Mouse (Mus musculus) neural tube, embryonic 12.5 days (tissue): Measurements from ENCODE around the gene Zbtb20. TPM values are rescaled to one million over a fixed set of nuclear protein-coding genes. Genes with fewer than 3 reads are reported as not detected.

Source experiments
- ATAC-seq: fragments of 200-750 bp; cut with Nextera tagmentation; 2 replicates; pipeline ENCODE4 v1.8.0; 2017; ENCODE audit warnings: low read depth, mild to moderate bottlenecking, moderate TSS enrichment, moderate library complexity; ENCODE audit not compliant: low FRiP score
- H3K27ac ChIP-seq: fragments of 300-500 bp; sonication (generic); 2 replicates; pipeline ENCODE4 v1.5.1; 2016
- H3K27me3 ChIP-seq: fragments of 300-500 bp; sonication (generic); replicated peaks from 2 replicates; pipeline ENCODE4 v1.6.1; 2016; ENCODE audit warnings: mild to moderate bottlenecking
- H3K36me3 ChIP-seq: fragments of 300-500 bp; sonication (generic); 2 replicates; pipeline ENCODE4 v1.6.1; 2016; ENCODE audit warnings: mild to moderate bottlenecking
- H3K4me1 ChIP-seq: fragments of 300-500 bp; sonication (generic); 2 replicates; pipeline ENCODE4 v1.6.1; 2016
- H3K4me2 ChIP-seq: fragments of 300-500 bp; sonication (generic); replicated peaks from 2 replicates; pipeline ENCODE4 v1.6.1; 2016; ENCODE audit warnings: mild to moderate bottlenecking
- H3K4me3 ChIP-seq: fragments of 300-500 bp; sonication (generic); 2 replicates; pipeline ENCODE4 v1.5.1; 2016
- H3K9ac ChIP-seq: fragments of 300-500 bp; sonication (generic); 2 replicates; pipeline ENCODE4 v1.6.1; 2016; ENCODE audit warnings: mild to moderate bottlenecking
- H3K9me3 ChIP-seq: fragments of 300-500 bp; sonication (generic); 2 replicates; pipeline ENCODE4 v1.6.1; 2016; ENCODE audit warnings: mild to moderate bottlenecking
- WGBS: fragments of 180-500 bp; shearing (Covaris S2); methylation state at CpG from one replicate; pipeline ENCODE4 v1.1.7; 2016; 5-methylcytosine and 5-hydroxymethylcytosine counted together
- polyA plus RNA-seq: library from polyadenylated mRNA; unstranded; fragments of >200 nt; fragmentation: Nextera tagmentation; extraction: Ambion mirVana; gene quantifications from 2 replicates; pipeline ENCODE4 v1.2.1, GENCODE M21; 2016

Gene Zbtb20
- polyA plus RNA-seq, 1 experiment from 2014 or later = 65.2 TPM

DNA sequence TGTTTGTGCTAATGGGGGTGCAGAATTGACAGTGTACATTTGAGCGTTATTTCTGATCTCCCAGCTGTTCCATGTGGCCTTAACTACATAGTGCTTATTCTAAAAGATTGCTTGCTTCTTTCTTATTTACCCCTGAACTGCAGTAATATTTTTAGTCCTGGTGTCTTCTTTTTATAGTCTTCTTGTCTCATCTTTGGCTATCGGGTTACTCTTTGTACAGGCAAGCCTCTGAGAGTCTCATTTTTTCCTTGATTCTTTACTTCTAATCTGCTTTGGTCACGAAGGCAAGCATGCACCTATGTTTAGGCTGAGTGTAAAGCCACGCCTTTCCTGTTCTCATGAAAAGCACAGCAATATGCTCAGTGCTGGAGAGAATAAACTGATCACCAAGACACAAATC is 608.7 kb downstream of the Zbtb20 start:
- no peaks in the 10 kb centered on the region for H3K36me3 ChIP-seq
- no peaks in the 10 kb centered on the region for H3K4me1 ChIP-seq
- H3K9ac ChIP-seq = no peak overlapping the region
- H3K9me3 ChIP-seq = no peaks in the 10 kb centered on the region
- no peak overlapping the region for H3K27ac ChIP-seq
- H3K27me3 ChIP-seq = no peaks in the 10 kb centered on the region
- WGBS = 89% methylated on average over 4 of the region's 4 CpGs
- no peak overlapping the region for H3K4me3 ChIP-seq
- no peak overlapping the region for H3K4me2 ChIP-seq
- no peak for ATAC-seq

- no peaks in the 10 kb centered on the region for H3K27me3 ChIP-seq
- no peak overlapping the region for H3K4me3 ChIP-seq
- H3K27ac ChIP-seq = no peak overlapping the region
- ATAC-seq = no peak
- no peaks in the 10 kb centered on the region for H3K9me3 ChIP-seq
- WGBS = 88% methylated on average over 3 of the region's 3 CpGs
- no peak overlapping the region for H3K4me2 ChIP-seq
- H3K4me1 ChIP-seq = no peaks in the 10 kb centered on the region
- H3K36me3 ChIP-seq = no peaks in the 10 kb centered on the region
- H3K9ac ChIP-seq = no peak overlapping the region
Measured at GRCm38 (mm10) chr16:43489362-43489761, 613.7 kb downstream of the Zbtb20 start.

DNA sequence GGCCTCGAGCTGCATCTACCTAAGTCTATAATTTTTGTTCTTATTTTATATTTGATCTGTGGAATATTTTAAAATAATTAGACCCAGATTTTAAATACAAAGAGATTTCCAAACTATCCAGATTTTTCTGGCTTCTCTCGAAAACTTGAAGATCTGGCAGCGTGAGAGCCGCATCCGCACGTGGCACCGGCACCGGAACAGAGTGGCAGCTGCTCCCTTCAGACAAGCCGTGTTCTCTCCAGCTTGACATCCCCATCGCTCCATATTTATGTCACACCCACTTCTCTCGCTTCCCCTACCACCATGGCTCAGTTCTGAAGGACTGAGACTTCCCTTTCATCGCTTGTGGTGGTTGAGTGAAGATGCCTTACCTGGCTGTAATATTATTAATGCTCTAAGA is 614.3 kb downstream of the Zbtb20 start:
- Histone ChIP-seq H3K4me1 (no peaks in the 10 kb centered on the region), H3K27me3 (no peaks in the 10 kb centered on the region), H3K4me2 (no peak overlapping the region), H3K9ac (no peak overlapping the region), H3K36me3 (no peaks in the 10 kb centered on the region), H3K9me3 (no peaks in the 10 kb centered on the region), H3K4me3 (no peak overlapping the region), H3K27ac (no peak overlapping the region)
- WGBS = 94% methylated on average over 12 of the region's 12 CpGs
- ATAC-seq = no peak

- Histone ChIP-seq H3K9me3 (no peaks in the 10 kb centered on the region), H3K4me3 (no peak overlapping the region), H3K4me1 (no peaks in the 10 kb centered on the region), H3K9ac (no peak overlapping the region), H3K27me3 (no peaks in the 10 kb centered on the region), H3K36me3 (no peaks in the 10 kb centered on the region), H3K4me2 (no peak overlapping the region), H3K27ac (no peak overlapping the region)
- no peak for ATAC-seq
- 92% methylated on average over 1 of the region's 1 CpGs for WGBS
Measured at GRCm38 (mm10) chr16:43492863-43493262, 617.2 kb downstream of the Zbtb20 start.

GRCm38 (mm10) chr16:43493596-43494385 is 618.1 kb downstream of the Zbtb20 start:
- no peak overlapping the region for H3K4me3 ChIP-seq
- no peak for ATAC-seq
- H3K36me3 ChIP-seq = no peaks in the 10 kb centered on the region
- no peak overlapping the region for H3K4me2 ChIP-seq
- H3K4me1 ChIP-seq = no peaks in the 10 kb centered on the region
- no peak overlapping the region for H3K9ac ChIP-seq
- 62% methylated on average over 5 of the region's 5 CpGs for WGBS
- H3K27me3 ChIP-seq = no peaks in the 10 kb centered on the region
- H3K9me3 ChIP-seq = no peaks in the 10 kb centered on the region
- H3K27ac ChIP-seq = no peak overlapping the region

DNA sequence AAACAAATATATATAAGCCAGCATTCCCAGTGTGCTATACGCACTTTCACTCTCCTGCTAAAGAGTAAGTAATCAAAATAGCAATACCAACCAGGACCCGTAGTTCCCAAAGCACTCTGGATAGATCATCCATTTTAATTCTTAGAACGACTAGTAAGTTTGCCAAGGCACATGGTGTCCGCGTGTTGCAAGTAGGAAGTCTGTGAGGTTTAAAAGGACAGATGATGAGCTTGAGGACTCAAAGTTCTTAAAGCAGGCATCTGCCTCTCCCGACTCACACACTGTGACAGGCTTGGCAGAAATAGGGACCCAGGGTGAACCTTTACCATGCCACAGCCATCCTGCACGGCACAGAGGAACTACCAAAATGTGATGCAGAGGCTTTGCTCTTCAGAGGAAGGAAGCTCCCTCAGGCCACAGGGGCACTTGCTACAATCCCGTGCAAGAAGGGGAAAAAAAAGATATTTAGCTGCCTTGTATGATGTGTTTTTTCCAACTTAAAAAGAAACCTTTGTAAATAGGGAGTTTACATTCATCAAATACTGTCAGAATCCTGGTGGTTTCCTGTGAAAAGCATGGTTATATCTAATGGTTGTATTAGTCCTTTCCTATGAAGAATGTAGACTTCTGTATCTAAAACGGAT is 619.6 kb downstream of the Zbtb20 start:
- WGBS = 86% methylated on average over 9 of the region's 9 CpGs

GRCm38 (mm10) chr16:43497093-43497492 is 621.4 kb downstream of the Zbtb20 start:
- no peak overlapping the region for H3K4me3 ChIP-seq
- WGBS = 63% methylated on average over 2 of the region's 2 CpGs
- no peak for ATAC-seq
- no peak overlapping the region for H3K27ac ChIP-seq
- no peaks in the 10 kb centered on the region; the same call in 1 of the 2 replicates for H3K4me1 ChIP-seq
- no peak overlapping the region for H3K4me2 ChIP-seq
- H3K36me3 ChIP-seq = no peaks in the 10 kb centered on the region
- H3K9ac ChIP-seq = no peak overlapping the region
- H3K27me3 ChIP-seq = no peaks in the 10 kb centered on the region
- H3K9me3 ChIP-seq = no peaks in the 10 kb centered on the region

More for the DNA sequence above, 619.6 kb downstream of the Zbtb20 start:
- no peak for ATAC-seq
- Histone ChIP-seq H3K27me3 (no peaks in the 10 kb centered on the region), H3K9me3 (no peaks in the 10 kb centered on the region), H3K9ac (no peak overlapping the region), H3K27ac (no peak overlapping the region), H3K4me1 (no peaks in the 10 kb centered on the region), H3K4me2 (no peak overlapping the region), H3K36me3 (no peaks in the 10 kb centered on the region), H3K4me3 (no peak overlapping the region)

DNA sequence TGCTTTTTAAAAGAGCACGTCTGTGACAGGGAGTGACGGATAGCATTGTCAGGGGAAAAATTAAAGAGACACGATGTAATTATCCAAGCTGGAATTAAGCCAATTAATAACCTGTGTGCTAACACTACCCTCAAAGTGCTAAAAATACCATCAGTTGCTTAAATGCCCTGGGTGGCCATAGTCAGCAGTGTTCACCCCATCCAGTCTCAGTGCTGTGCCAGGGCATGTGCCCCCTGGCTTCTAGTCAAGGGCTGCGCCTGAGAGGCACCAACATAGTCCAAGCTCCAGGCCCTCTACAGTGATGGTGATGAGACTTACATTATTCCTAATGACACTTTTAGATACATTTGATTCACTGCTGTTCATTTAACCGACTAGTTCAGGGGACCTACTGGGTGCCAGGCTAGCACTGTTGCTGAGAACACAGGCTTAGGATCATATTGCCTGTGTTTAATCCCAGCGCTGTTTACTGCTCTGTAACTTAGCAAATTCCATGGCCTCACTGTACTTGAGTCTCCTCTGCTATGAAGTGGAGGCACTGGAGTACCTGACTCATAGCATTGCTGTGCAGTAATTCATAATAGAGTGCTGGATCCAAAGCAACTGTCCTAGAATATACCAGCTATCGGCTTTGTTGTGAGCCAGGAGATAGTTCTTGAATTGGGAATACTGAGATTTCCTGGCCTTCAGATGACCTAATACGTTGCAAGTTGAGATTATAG is 624.6 kb downstream of the Zbtb20 start:
- no peak for ATAC-seq
- H3K4me2 ChIP-seq = no peak overlapping the region
- no peaks in the 10 kb centered on the region for H3K27me3 ChIP-seq
- no peak overlapping the region for H3K9ac ChIP-seq
- H3K36me3 ChIP-seq = no peaks in the 10 kb centered on the region
- no peak overlapping the region for H3K4me3 ChIP-seq
- WGBS = 79% methylated on average over 8 of the region's 8 CpGs
- H3K27ac ChIP-seq = no peak overlapping the region
- no peaks in the 10 kb centered on the region for H3K9me3 ChIP-seq
- H3K4me1 ChIP-seq = peaks cover 5% of the 10 kb centered on the region

- Histone ChIP-seq H3K36me3 (no peaks in the 10 kb centered on the region), H3K27ac (no peak overlapping the region), H3K27me3 (no peaks in the 10 kb centered on the region), H3K4me3 (no peak overlapping the region), H3K9me3 (no peaks in the 10 kb centered on the region), H3K9ac (no peak overlapping the region), H3K4me1 (peaks cover 15% of the 10 kb centered on the region), H3K4me2 (no peak overlapping the region)
- no peak for ATAC-seq
- 81% methylated on average over 4 of the region's 4 CpGs for WGBS
Measured at GRCm38 (mm10) chr16:43501284-43501683, 625.6 kb downstream of the Zbtb20 start.

DNA sequence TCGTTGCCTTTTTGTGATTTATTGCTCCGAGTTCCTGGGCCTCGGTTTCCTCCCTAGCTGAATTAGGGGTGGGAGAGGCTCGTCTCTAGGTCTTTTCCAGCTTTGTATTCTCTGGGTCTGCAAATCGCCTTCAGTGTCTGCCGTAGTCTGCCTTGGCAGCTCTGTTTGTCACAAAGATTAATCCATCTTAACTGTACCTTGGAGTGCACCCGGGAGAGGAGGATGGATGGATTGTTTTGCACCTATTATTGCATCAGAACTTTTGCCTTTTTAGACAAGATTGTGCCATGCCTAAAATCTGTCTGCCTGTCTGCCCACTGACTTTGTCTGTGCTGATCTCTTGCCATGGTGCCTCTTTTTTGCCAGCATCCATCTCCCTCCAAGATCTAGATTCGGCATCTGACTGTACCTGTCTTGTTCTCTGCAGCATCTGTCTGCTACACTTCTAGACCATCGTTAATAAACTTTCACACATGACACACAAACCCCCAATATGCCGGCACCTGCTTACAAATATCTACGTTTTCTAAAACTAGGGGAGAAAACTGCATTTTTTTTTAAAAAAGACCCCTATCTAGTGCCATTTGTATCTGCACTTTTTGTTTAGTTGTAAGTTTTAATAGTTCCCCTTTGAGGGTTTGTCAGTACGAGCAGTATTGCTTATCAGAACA is 626.8 kb downstream of the Zbtb20 start:
- peak overlapping the region; percentile 96 for H3K27ac ChIP-seq
- H3K4me1 ChIP-seq = peaks cover 15% of the 10 kb centered on the region
- no peak for ATAC-seq
- peak overlapping the region; percentile 76; the same call in 1 of the 2 replicates for H3K9ac ChIP-seq
- H3K36me3 ChIP-seq = no peaks in the 10 kb centered on the region
- no peaks in the 10 kb centered on the region for H3K9me3 ChIP-seq
- H3K4me2 ChIP-seq = peak overlapping the region; percentile 72
- WGBS = 26% methylated on average over 12 of the region's 12 CpGs
- no peaks in the 10 kb centered on the region for H3K27me3 ChIP-seq
- H3K4me3 ChIP-seq = peak overlapping the region; percentile 48; the same call in 1 of the 2 replicates

GRCm38 (mm10) chr16:43503010-43503635 is 627.4 kb downstream of the Zbtb20 start:
- Histone ChIP-seq H3K9ac (peak overlapping the region; percentile 76), H3K9me3 (no peaks in the 10 kb centered on the region), H3K27ac (peak overlapping the region; percentile 96), H3K4me2 (peak overlapping the region; percentile 72), H3K4me3 (peak overlapping the region; percentile 48), H3K27me3 (no peaks in the 10 kb centered on the region), H3K4me1 (peaks cover 18% of the 10 kb centered on the region), H3K36me3 (no peaks in the 10 kb centered on the region)
- WGBS = 4% methylated on average over 13 of the region's 13 CpGs
- peak; percentile 93 for ATAC-seq
